Comparison of ENCODE assay signal across 16 mouse cellular contexts in genomic region chr19:5838136-5838891, GRCm38 (mm10). TPM values are rescaled to one million over a fixed set of nuclear protein-coding genes. Genes with fewer than 3 reads are reported as not detected.
DNase-seq lines count a peak whose midpoint lies in the region; ATAC-seq and TF ChIP-seq lines count a peak whose summit lies in the region.
"Had no signal": no experiment of that assay in that cellular context is flagged by ENCODE, and none has a peak within 500 bp of the region (broad histone marks: within the 10 kb centered on the region; RNA-seq: fewer than 3 reads in every experiment).

No protein-coding gene starts in this region.

- peak overlapping the region; percentile 75; the same call in 1 of the 2 replicates for H3K4me3 ChIP-seq in heart, adult 2 months
- no peak overlapping the region for H3K4me3 ChIP-seq in lung, postnatal 0 days (ENCODE audit: low read depth, low read length)
- no peak overlapping the region for H3K4me3 ChIP-seq in lung, adult 2 months (replicated peaks; ENCODE audit: extremely low read depth, low read depth, low read length)
- no peak overlapping the region for H3K4me3 ChIP-seq in intestine, postnatal 0 days (ENCODE audit: low read depth, low read length)
- H3K4me3 ChIP-seq: forebrain, embryonic 15.5 days; intestine, embryonic 15.5 days; left cerebral cortex, adult 2 months; midbrain, embryonic 10.5 days had no signal

- no peak for ATAC-seq in lung, postnatal 0 days
- ATAC-seq in intestine, postnatal 0 days: no peak
- ATAC-seq: forebrain, embryonic 15.5 days; intestine, embryonic 15.5 days had no signal

- no peaks in the 10 kb centered on the region for H3K9me3 ChIP-seq in lung, postnatal 0 days (ENCODE audit: low read length)
- no peaks in the 10 kb centered on the region for H3K9me3 ChIP-seq in intestine, postnatal 0 days (ENCODE audit: control insufficient read depth)
- H3K9me3 ChIP-seq: forebrain, embryonic 15.5 days; intestine, embryonic 15.5 days; midbrain, embryonic 10.5 days had no signal

- no peaks in the 10 kb centered on the region for H3K27me3 ChIP-seq in heart, adult 2 months (ENCODE audit: control insufficient read depth, insufficient read depth, low read length)
- no peaks in the 10 kb centered on the region for H3K27me3 ChIP-seq in lung, postnatal 0 days (replicated peaks; ENCODE audit: insufficient read depth, low read length)
- H3K27me3 ChIP-seq in splenic B cell, adult 2 months (ENCODE audit: control insufficient read depth, insufficient read depth, low read length, poor library complexity, severe bottlenecking): no peaks in the 10 kb centered on the region
- H3K27me3 ChIP-seq in intestine, postnatal 0 days (replicated peaks; ENCODE audit: control insufficient read depth, insufficient read depth, low read length): no peaks in the 10 kb centered on the region
- H3K27me3 ChIP-seq: forebrain, embryonic 15.5 days; intestine, embryonic 15.5 days had no signal

- H3K36me3 ChIP-seq in heart, adult 2 months (ENCODE audit: control insufficient read depth, insufficient read depth, low read length): peaks cover 52% of the 10 kb centered on the region
- no peaks in the 10 kb centered on the region for H3K36me3 ChIP-seq in lung, postnatal 0 days (ENCODE audit: insufficient read depth, low read length)
- no peaks in the 10 kb centered on the region; the same call in 1 of the 2 replicates for H3K36me3 ChIP-seq in splenic B cell, adult 2 months (ENCODE audit: control insufficient read depth, insufficient read depth, low read length, poor library complexity, severe bottlenecking)
- H3K36me3 ChIP-seq in intestine, postnatal 0 days (ENCODE audit: control insufficient read depth, insufficient read depth): peaks cover 5% of the 10 kb centered on the region; the same call in 1 of the 2 replicates
- H3K36me3 ChIP-seq: forebrain, embryonic 15.5 days; intestine, embryonic 15.5 days; midbrain, embryonic 10.5 days had no signal

- intact Hi-C loops in heart, adult 2 months (cut with DNase I): loop anchor here (2.0 kb wide), 1 partner anchor 14 kb away; no protein-coding TSS in a partner anchor
- intact Hi-C loops in heart, postnatal 25 days (cut with DNase I): no loop called here
- intact Hi-C loops in left cerebral cortex, postnatal 14 days (cut with DNase I): no loop called here

- H3K27ac ChIP-seq in heart, adult 2 months: peak overlapping the region; percentile 100
- peak overlapping the region; percentile 57; the same call in 1 of the 2 replicates for H3K27ac ChIP-seq in lung, postnatal 0 days (ENCODE audit: low read length)
- H3K27ac ChIP-seq in intestine, postnatal 0 days (ENCODE audit: low read depth, low read length): no peak overlapping the region
- H3K27ac ChIP-seq: forebrain, embryonic 15.5 days; intestine, embryonic 15.5 days; left cerebral cortex, adult 2 months; midbrain, embryonic 10.5 days had no signal

- H3K79me2 ChIP-seq in heart, adult 2 months (replicated peaks; ENCODE audit: control insufficient read depth, insufficient read depth, low read length): peaks cover 2% of the 10 kb centered on the region; the same call in 1 of the 2 replicates

- TF ChIP-seq CTCF in heart, adult 2 months (IDR thresholded peaks at IDR 0.05): no peak
- no peak for TF ChIP-seq CTCF in lung, postnatal 0 days (IDR thresholded peaks at IDR 0.05)
- TF ChIP-seq CTCF in lung, adult 2 months (IDR thresholded peaks at IDR 0.05; ENCODE audit: insufficient read depth, low read length): no peak
- TF ChIP-seq CTCF in intestine, postnatal 0 days (IDR thresholded peaks at IDR 0.05; ENCODE audit: low read depth): no peak

- TF ChIP-seq EP300 in heart, adult 2 months (IDR thresholded peaks at IDR 0.05; ENCODE audit: insufficient read depth, low read depth, low read length): no peak
- TF ChIP-seq EP300 in lung, postnatal 0 days (IDR thresholded peaks at IDR 0.05): no peak

- H3K4me2 ChIP-seq in lung, postnatal 0 days (replicated peaks; ENCODE audit: low read depth, low read length): no peak overlapping the region
- no peak overlapping the region for H3K4me2 ChIP-seq in intestine, postnatal 0 days (replicated peaks; ENCODE audit: low read depth)
- H3K4me2 ChIP-seq: forebrain, embryonic 15.5 days; intestine, embryonic 15.5 days; lung, embryonic 14.5 days had no signal

- H3K9ac ChIP-seq in heart, adult 2 months (ENCODE audit: low read depth, low read length): peak overlapping the region; percentile 7
- no peak overlapping the region for H3K9ac ChIP-seq in lung, postnatal 0 days (replicated peaks; ENCODE audit: low read depth)
- no peak overlapping the region for H3K9ac ChIP-seq in intestine, postnatal 0 days (ENCODE audit: low read depth, low read length)
- H3K9ac ChIP-seq: forebrain, embryonic 15.5 days; intestine, embryonic 15.5 days; lung, embryonic 14.5 days had no signal

- DNase-seq in heart, adult 2 months: peak in 1 of 2 experiments; percentile 13
- no peak for DNase-seq in heart, postnatal 25 days (ENCODE audit: low spot score)
- DNase-seq in lung, postnatal 0 days (ENCODE audit: low spot score): peak; percentile 32
- DNase-seq in lung, adult 2 months: no peak
- DNase-seq in adipocyte (ENCODE audit: low spot score): peak; percentile 66
- peak; percentile 39 for DNase-seq in splenic B cell, adult 2 months (ENCODE audit: low read depth, low spot score)
- no peak for DNase-seq in left cerebral cortex, postnatal 14 days (ENCODE audit: low spot score in 2 of 2)
- DNase-seq: cerebellum, adult 11-12 months; heart, adult 11 months; lung, embryonic 14.5 days; thymus, adult 18-20 months had no signal

- whole genome bisulfite sequencing in heart, adult 2 months: 29% methylated on average over 12 of the region's 12 CpGs
- WGBS in lung, postnatal 0 days: 73% methylated on average over 12 of the region's 12 CpGs
- 48% methylated on average over 12 of the region's 12 CpGs for WGBS in lung, adult 2 months
- WGBS in intestine, postnatal 0 days: 73% methylated on average over 12 of the region's 12 CpGs

- H3K4me1 ChIP-seq in heart, adult 2 months (ENCODE audit: control insufficient read depth, insufficient read depth, low read length): peaks cover 35% of the 10 kb centered on the region
- peaks cover 16% of the 10 kb centered on the region; the same call in 1 of the 2 replicates for H3K4me1 ChIP-seq in lung, postnatal 0 days (ENCODE audit: insufficient read depth, low read depth, low read length)
- peaks cover 40% of the 10 kb centered on the region for H3K4me1 ChIP-seq in lung, adult 2 months (ENCODE audit: control insufficient read depth, insufficient read depth, low read length)
- peaks cover 6% of the 10 kb centered on the region; the same call in 1 of the 2 replicates for H3K4me1 ChIP-seq in intestine, postnatal 0 days (replicated peaks; ENCODE audit: control insufficient read depth, insufficient read depth, low read length)

- peak; percentile 62; the same call in 1 of the 2 replicates for TF ChIP-seq POLR2A in heart, adult 2 months (IDR thresholded peaks at IDR 0.05; ENCODE audit: insufficient read depth, low read depth, low read length)
- TF ChIP-seq POLR2A in lung, adult 2 months (IDR thresholded peaks at IDR 0.05; ENCODE audit: borderline replicate concordance, extremely low read depth, low read depth, low read length): no peak

RNA-seq across cellular contexts. Expression of gene Frmd8, which starts 36.8 kb away (rescaled TPM):
- total RNA-seq in heart, adult 2 months (2021): 1 to 10 TPM; 7.7 to 8.4 TPM
- 7.0 and 9.3 TPM in 2 replicates for polyA plus RNA-seq in heart, adult 2 months (2012; rRNA removed)
- total RNA-seq in heart, postnatal 25 days (2021): 10 to 100 TPM in 1 of 2 experiments, 1 to 10 TPM in 1; 8.9 to 11.1 TPM
- 33.9 and 35.1 TPM in 2 replicates for polyA plus RNA-seq in lung, postnatal 0 days (2015; fragmentation: Nextera tagmentation; extraction: Ambion mirVana)
- polyA plus RNA-seq in lung, adult 2 months (2012; rRNA removed): 32.1 and 37.8 TPM in 2 replicates
- polyA plus RNA-seq in intestine, postnatal 0 days (2015; fragmentation: Nextera tagmentation; extraction: Ambion mirVana): 21.7 and 24.0 TPM in 2 replicates
- 10 to 100 TPM; 11.1 to 12.1 TPM for total RNA-seq in left cerebral cortex, postnatal 14 days (2021)

RNA-seq across cellular contexts. Expression of gene Slc25a45, which starts 39.3 kb away (rescaled TPM):
- total RNA-seq in heart, adult 2 months (2021): 1 to 10 TPM; 2.8 TPM
- 7.9 and 8.2 TPM in 2 replicates for polyA plus RNA-seq in heart, adult 2 months (2012; rRNA removed)
- 1 to 10 TPM; 3.5 to 4.1 TPM for total RNA-seq in heart, postnatal 25 days (2021)
- 8.4 and 10.2 TPM in 2 replicates for polyA plus RNA-seq in lung, postnatal 0 days (2015; fragmentation: Nextera tagmentation; extraction: Ambion mirVana)
- 24.5 and 26.0 TPM in 2 replicates for polyA plus RNA-seq in lung, adult 2 months (2012; rRNA removed)
- polyA plus RNA-seq in intestine, postnatal 0 days (2015; fragmentation: Nextera tagmentation; extraction: Ambion mirVana): 3.8 and 4.0 TPM in 2 replicates
- 1 to 10 TPM; 2.8 to 3.0 TPM for total RNA-seq in left cerebral cortex, postnatal 14 days (2021)

RNA-seq across cellular contexts. Expression of gene Tigd3, which starts 55.6 kb away (rescaled TPM):
- total RNA-seq in heart, adult 2 months (2021): under 1 TPM; 0.14 to 0.47 TPM
- 0.25 and 0.67 TPM in 2 replicates for polyA plus RNA-seq in heart, adult 2 months (2012; rRNA removed)
- under 1 TPM; 0.22 to 0.68 TPM for total RNA-seq in heart, postnatal 25 days (2021)
- polyA plus RNA-seq in lung, postnatal 0 days (2015; fragmentation: Nextera tagmentation; extraction: Ambion mirVana): 1.3 and 1.5 TPM in 2 replicates
- 1.1 and 1.2 TPM in 2 replicates for polyA plus RNA-seq in lung, adult 2 months (2012; rRNA removed)
- 1.0 and 1.2 TPM in 2 replicates for polyA plus RNA-seq in intestine, postnatal 0 days (2015; fragmentation: Nextera tagmentation; extraction: Ambion mirVana)
- 1 to 10 TPM; 5.6 to 5.9 TPM for total RNA-seq in left cerebral cortex, postnatal 14 days (2021)

Comparison
In these comparisons a context has a peak if more than half of its experiments do, and no peak if none do; other contexts are left out.
1. DNase-seq: peak in lung, postnatal 0 days (single experiment), adipocyte (single experiment) and splenic B cell, adult 2 months (single experiment); none in heart, postnatal 25 days (single experiment), lung, adult 2 months (single experiment) and left cerebral cortex, postnatal 14 days (0 of 2).